Mouse (Mus musculus) heart, embryonic 14.5 days (tissue): ENCODE measurements around the gene Gng2. TPM values are rescaled to one million over a fixed set of nuclear protein-coding genes. Genes with fewer than 3 reads are reported as not detected.

Experiments used
- ATAC-seq: fragments of 200-750 bp; cut with Nextera tagmentation; 2 replicates; pipeline ENCODE4 v1.8.0; 2017; ENCODE audit warnings: low read depth, moderate TSS enrichment; ENCODE audit not compliant: insufficient number of reproducible peaks, insufficient read depth, low FRiP score
- H3K27ac ChIP-seq, 2 experiments: fragments of 200-500 bp in 1 of 2; fragments of 300-500 bp in 1 of 2; sonication (generic) in 1 of 2; replicated peaks in 1 of 2; 2 replicates each; pipeline ENCODE4 v1.5.1; 2012 to 2014; ENCODE audit warnings: low read depth in 2 of 2, low read length in 2 of 2, control low read depth in 1 of 2, mild to moderate bottlenecking in 1 of 2, mixed read lengths in 1 of 2; ENCODE audit not compliant: control insufficient read depth in 1 of 2, insufficient read depth in 1 of 2
- H3K27me3 ChIP-seq: fragments of 300-500 bp; sonication (generic); 2 replicates; pipeline ENCODE4 v1.6.1; 2014; ENCODE audit warnings: mild to moderate bottlenecking, low read length, control low read depth; ENCODE audit not compliant: control insufficient read depth, insufficient read depth
- H3K36me3 ChIP-seq: fragments of 300-500 bp; sonication (generic); 2 replicates; pipeline ENCODE4 v1.6.1; 2014; ENCODE audit warnings: mild to moderate bottlenecking, control low read depth, low read length, mixed read lengths; ENCODE audit not compliant: control insufficient read depth, insufficient read depth
- H3K4me1 ChIP-seq, 2 experiments: fragments of 200-500 bp in 1 of 2; fragments of 300-500 bp in 1 of 2; sonication (generic) in 1 of 2; 2 replicates each; pipeline ENCODE4 v1.6.1; 2012 to 2014; ENCODE audit warnings: low read length in 2 of 2, control low read depth in 1 of 2, mixed read lengths in 1 of 2; ENCODE audit not compliant: control insufficient read depth in 2 of 2, insufficient read depth in 2 of 2
- H3K4me2 ChIP-seq: fragments of 300-500 bp; sonication (generic); 2 replicates; pipeline ENCODE4 v1.6.1; 2014; ENCODE audit warnings: mild to moderate bottlenecking, low read length
- H3K4me3 ChIP-seq, 2 experiments: fragments of 200-500 bp in 1 of 2; fragments of 300-500 bp in 1 of 2; sonication (generic) in 1 of 2; 2 replicates each; pipeline ENCODE4 v1.5.1; 2012 to 2014; ENCODE audit warnings: low read length in 2 of 2, mild to moderate bottlenecking in 2 of 2, control low read depth in 1 of 2, low read depth in 1 of 2, moderate library complexity in 1 of 2; ENCODE audit not compliant: control insufficient read depth in 1 of 2, insufficient read depth in 1 of 2
- H3K9ac ChIP-seq: fragments of 300-500 bp; sonication (generic); 2 replicates; pipeline ENCODE4 v1.6.1; 2014; ENCODE audit warnings: mild to moderate bottlenecking, low read length
- H3K9me3 ChIP-seq: fragments of 300-500 bp; sonication (generic); 2 replicates; pipeline ENCODE4 v1.6.1; 2016; ENCODE audit warnings: low read length, control low read depth; ENCODE audit not compliant: control insufficient read depth
- WGBS: fragments of 180-500 bp; shearing (Covaris S2); extraction: QIAGEN DNeasy Blood & Tissue Kit; methylation state at CpG from one replicate; pipeline ENCODE4 v1.1.7; 2014; 5-methylcytosine and 5-hydroxymethylcytosine counted together
- polyA plus RNA-seq: library from polyadenylated mRNA; unstranded; fragments of >200 nt; fragmentation: Nextera tagmentation; extraction: Ambion mirVana; gene quantifications from 2 replicates; pipeline ENCODE4 v1.2.1, GENCODE M21; 2014

Gene Gng2
- polyA plus RNA-seq, 1 experiment from 2014 or later, result 59.3 TPM

DNA sequence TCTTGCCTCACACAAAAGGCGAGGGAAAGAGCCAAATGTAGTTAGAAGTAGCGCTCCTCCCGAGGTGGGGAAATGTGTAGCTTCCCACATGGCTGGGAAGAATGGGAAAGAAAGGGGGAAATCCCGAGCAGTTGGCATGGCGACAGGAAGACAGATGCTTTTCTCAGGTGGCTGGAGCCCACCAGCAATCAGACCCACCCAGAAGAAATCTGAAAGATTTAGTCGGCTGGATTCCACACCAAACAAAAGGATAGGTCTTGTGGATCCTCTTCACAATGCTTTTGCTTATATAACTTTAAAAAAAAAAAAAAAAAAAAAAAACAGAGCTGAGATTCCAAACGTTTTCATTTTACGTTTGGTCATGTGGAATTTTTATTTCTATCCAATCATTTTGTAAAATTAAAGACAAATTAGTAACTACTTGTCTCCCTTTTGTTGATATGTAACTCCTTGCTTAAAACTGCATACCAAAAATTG, 10.0 kb upstream of the Gng2 start:
- ATAC-seq, result no peak
- H3K27me3 ChIP-seq, result no peaks in the 10 kb centered on the region
- peak overlapping the region; percentile 46 for H3K4me2 ChIP-seq
- peak overlapping the region; percentile 81 to 88 for H3K27ac ChIP-seq
- peaks cover 25 to 33% of the 10 kb centered on the region in 2 experiments for H3K4me1 ChIP-seq
- H3K9ac ChIP-seq, result peak overlapping the region; percentile 32
- no peaks in the 10 kb centered on the region for H3K9me3 ChIP-seq
- WGBS, result 37% methylated on average over 8 of the region's 8 CpGs
- H3K4me3 ChIP-seq, result peak overlapping the region; percentile 7; a peak in 1 of 4 replicates
- H3K36me3 ChIP-seq, result no peaks in the 10 kb centered on the region

DNA sequence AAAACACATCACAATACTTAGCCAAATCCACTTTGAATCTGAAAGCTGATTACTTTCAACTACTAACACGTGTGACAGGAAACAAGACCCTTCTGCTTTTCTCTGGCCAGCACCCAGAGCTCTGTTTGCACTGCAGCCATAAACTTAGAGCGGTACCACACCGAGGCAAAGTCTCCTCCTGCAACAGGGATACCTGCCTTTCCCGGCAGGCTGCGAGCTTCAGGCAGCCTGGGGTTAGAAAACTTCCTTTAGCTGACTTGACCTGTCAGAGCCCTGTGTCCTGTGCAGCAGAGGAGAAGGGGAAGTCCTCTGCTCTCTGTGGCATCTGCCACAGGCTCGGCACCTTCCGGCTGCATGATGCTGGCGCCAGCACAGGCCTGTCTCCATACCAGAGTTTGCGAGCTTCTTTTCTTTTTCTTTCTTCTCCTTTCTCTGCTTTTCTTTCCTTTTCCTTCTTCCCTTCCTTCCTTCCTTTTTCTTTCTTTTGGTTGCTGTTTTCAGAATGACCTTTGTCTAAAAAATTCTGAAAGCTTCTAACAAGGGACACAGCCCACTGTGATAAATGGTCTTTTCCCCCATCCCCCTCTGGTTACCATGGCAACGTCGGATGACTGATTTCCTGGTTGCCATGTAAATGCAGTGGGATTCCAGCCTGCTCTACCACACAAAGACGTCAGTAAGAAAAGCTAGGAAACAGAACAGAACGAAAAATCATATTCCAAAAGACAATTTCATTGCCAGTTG, 9.4 kb upstream of the Gng2 start:
- Histone ChIP-seq H3K9ac (peak overlapping the region; percentile 32), H3K9me3 (no peaks in the 10 kb centered on the region), H3K4me1 (peaks cover 25 to 33% of the 10 kb centered on the region in 2 experiments), H3K4me3 (peak overlapping the region; percentile 7; a peak in 2 of 4 replicates), H3K36me3 (no peaks in the 10 kb centered on the region), H3K27ac (peak overlapping the region; percentile 81 to 88), H3K27me3 (no peaks in the 10 kb centered on the region), H3K4me2 (peak overlapping the region; percentile 46)
- ATAC-seq, result peak; percentile 67; the same call in 1 of the 2 replicates
- 12% methylated on average over 13 of the region's 13 CpGs for WGBS

GRCm38 (mm10) chr14:19985912-19986613, 8.6 kb upstream of the Gng2 start:
- no peak for ATAC-seq
- Histone ChIP-seq H3K27ac (peak overlapping the region; percentile 81 to 88), H3K4me1 (peaks cover 25 to 33% of the 10 kb centered on the region in 2 experiments), H3K4me3 (no peak overlapping the region; a peak in 1 of 4 replicates), H3K27me3 (no peaks in the 10 kb centered on the region), H3K9ac (0 out of 2 replicates have a peak overlapping the region, but pooled peaks have one; percentile 6), H3K9me3 (no peaks in the 10 kb centered on the region), H3K4me2 (peak overlapping the region; percentile 46), H3K36me3 (no peaks in the 10 kb centered on the region)
- 55% methylated on average over 8 of the region's 8 CpGs for WGBS

GRCm38 (mm10) chr14:19985107-19985911, 7.9 kb upstream of the Gng2 start:
- no peaks in the 10 kb centered on the region for H3K9me3 ChIP-seq
- H3K27ac ChIP-seq, result peak overlapping the region; percentile 81 to 88
- no peaks in the 10 kb centered on the region for H3K27me3 ChIP-seq
- no peak overlapping the region for H3K9ac ChIP-seq
- H3K4me2 ChIP-seq, result peak overlapping the region; percentile 34
- WGBS, result 10% methylated on average over 13 of the region's 13 CpGs
- H3K36me3 ChIP-seq, result no peaks in the 10 kb centered on the region
- H3K4me3 ChIP-seq, result no peak overlapping the region
- H3K4me1 ChIP-seq, result peaks cover 25 to 33% of the 10 kb centered on the region in 2 experiments
- no peak for ATAC-seq

GRCm38 (mm10) chr14:19976421-19977270, 781 bp downstream of the Gng2 start:
- Histone ChIP-seq H3K36me3 (no peaks in the 10 kb centered on the region), H3K27ac (peak overlapping the region; percentile 55 to 78), H3K27me3 (no peaks in the 10 kb centered on the region), H3K4me3 (peak overlapping the region; percentile 53 to 66), H3K4me1 (peaks cover 16 to 17% of the 10 kb centered on the region in 2 experiments), H3K9ac (peak overlapping the region; percentile 75), H3K4me2 (peak overlapping the region; percentile 86), H3K9me3 (no peaks in the 10 kb centered on the region)
- peak; percentile 89 for ATAC-seq
- under 1% methylated on average over 24 of the region's 24 CpGs for WGBS

- peak overlapping the region; percentile 26 to 33 for H3K4me3 ChIP-seq
- peaks cover 21 to 28% of the 10 kb centered on the region in 2 experiments for H3K4me1 ChIP-seq
- H3K36me3 ChIP-seq, result no peaks in the 10 kb centered on the region
- no peaks in the 10 kb centered on the region for H3K27me3 ChIP-seq
- peak overlapping the region; percentile 71 for H3K4me2 ChIP-seq
- H3K27ac ChIP-seq, result peak overlapping the region; percentile 45 to 60; a peak in 2 of 4 replicates
- no peak for ATAC-seq
- WGBS, result 23% methylated on average over 11 of the region's 11 CpGs
- no peaks in the 10 kb centered on the region for H3K9me3 ChIP-seq
- H3K9ac ChIP-seq, result peak overlapping the region; percentile 64
Observed at GRCm38 (mm10) chr14:19974978-19975493, 2.4 kb downstream of the Gng2 start.
